Mouse (Mus musculus) embryo, embryonic 10.5 days (tissue): ENCODE results near the gene Slc9a2.
"Not testable (repeated sequence)": the region's sequence is repeated elsewhere in the genome, so short reads cannot be mapped to it uniquely, and the experiment has no call there.

Experiments
- DNase-seq: peaks from one replicate; pipeline ENCODE4 v3.0.0-alpha.2; 2015; ENCODE audit warnings: low spot score

Gene Slc9a2

GRCm38 (mm10) chr1:40714950-40715349 lies 34.6 kb downstream of the Slc9a2 start:
- DNase-seq, result no peak

- no peak for DNase-seq
Observed at GRCm38 (mm10) chr1:40726051-40726450, 45.7 kb downstream of the Slc9a2 start.

- DNase-seq, result no peak
Observed at GRCm38 (mm10) chr1:40727404-40727803, 47.0 kb downstream of the Slc9a2 start.

- no peak for DNase-seq
Observed at GRCm38 (mm10) chr1:40728636-40729035, 48.3 kb downstream of the Slc9a2 start.

GRCm38 (mm10) chr1:40737671-40738070 lies 57.3 kb downstream of the Slc9a2 start:
- DNase-seq, result no peak

- not testable (repeated sequence) for DNase-seq
Observed at GRCm38 (mm10) chr1:40738246-40738645, 57.9 kb downstream of the Slc9a2 start.

GRCm38 (mm10) chr1:40740739-40741138 lies 60.4 kb downstream of the Slc9a2 start:
- DNase-seq, result no peak

GRCm38 (mm10) chr1:40746089-40746488 lies 65.7 kb downstream of the Slc9a2 start:
- DNase-seq, result no peak

GRCm38 (mm10) chr1:40759751-40760445 lies 79.5 kb downstream of the Slc9a2 start:
- DNase-seq, result no peak

GRCm38 (mm10) chr1:40764042-40764441 lies 83.7 kb downstream of the Slc9a2 start:
- no peak for DNase-seq

GRCm38 (mm10) chr1:40764701-40765275 lies 84.4 kb downstream of the Slc9a2 start:
- no peak for DNase-seq

GRCm38 (mm10) chr1:40765521-40765920 lies 85.1 kb downstream of the Slc9a2 start:
- no peak for DNase-seq

GRCm38 (mm10) chr1:40767588-40767987 lies 87.2 kb downstream of the Slc9a2 start:
- no peak for DNase-seq

GRCm38 (mm10) chr1:40768606-40769005 lies 88.2 kb downstream of the Slc9a2 start:
- peak; percentile 80 for DNase-seq

GRCm38 (mm10) chr1:40769331-40769894 lies 89.0 kb downstream of the Slc9a2 start:
- no peak for DNase-seq

GRCm38 (mm10) chr1:40771196-40771970 lies 91.0 kb downstream of the Slc9a2 start:
- DNase-seq, result no peak

- no peak for DNase-seq
Observed at GRCm38 (mm10) chr1:40773234-40773633, 92.9 kb downstream of the Slc9a2 start.

- no peak for DNase-seq
Observed at GRCm38 (mm10) chr1:40774040-40774439, 93.7 kb downstream of the Slc9a2 start.

GRCm38 (mm10) chr1:40776102-40776501 lies 95.7 kb downstream of the Slc9a2 start:
- no peak for DNase-seq

GRCm38 (mm10) chr1:40776763-40777162 lies 96.4 kb downstream of the Slc9a2 start:
- no peak for DNase-seq

- DNase-seq, result no peak
Observed at GRCm38 (mm10) chr1:40783450-40783849, 103.1 kb downstream of the Slc9a2 start.

- no peak for DNase-seq
Observed at GRCm38 (mm10) chr1:40784306-40784705, 103.9 kb downstream of the Slc9a2 start.
